ENCODE assay signal across 8 mouse cellular contexts in genomic region chr7:143042089-143042488, GRCm38 (mm10). TPM values are rescaled to one million over a fixed set of nuclear protein-coding genes. Genes with fewer than 3 reads are reported as not detected.
DNase-seq lines count a peak whose midpoint lies in the region; ATAC-seq lines count a peak whose summit lies in the region.

No protein-coding gene starts in this region.

- no peak overlapping the region for H3K9ac ChIP-seq in hindbrain, embryonic 14.5 days
- no peak overlapping the region for H3K9ac ChIP-seq in hindbrain, embryonic 11.5 days (ENCODE audit: low read depth, low read length)
- no peak overlapping the region for H3K9ac ChIP-seq in embryonic facial prominence, embryonic 14.5 days (ENCODE audit: low read depth, low read length)
- H3K9ac ChIP-seq in midbrain, embryonic 13.5 days (replicated peaks), result no peak overlapping the region

- H3K4me1 ChIP-seq in hindbrain, embryonic 14.5 days (replicated peaks; ENCODE audit: control insufficient read depth, insufficient read depth, low read length), result no peaks in the 10 kb centered on the region
- no peaks in the 10 kb centered on the region for H3K4me1 ChIP-seq in hindbrain, embryonic 11.5 days (replicated peaks; ENCODE audit: control insufficient read depth, insufficient read depth, low read length)
- no peaks in the 10 kb centered on the region for H3K4me1 ChIP-seq in embryonic facial prominence, embryonic 14.5 days (ENCODE audit: control insufficient read depth, insufficient read depth, low read length)
- no peaks in the 10 kb centered on the region for H3K4me1 ChIP-seq in midbrain, embryonic 13.5 days (replicated peaks)

- H3K27ac ChIP-seq in hindbrain, embryonic 14.5 days, result 0 out of 2 replicates have a peak overlapping the region, but pooled peaks have one; percentile 21
- H3K27ac ChIP-seq in hindbrain, embryonic 11.5 days (ENCODE audit: low read depth, low read length), result no peak overlapping the region
- peak overlapping the region; percentile 40 for H3K27ac ChIP-seq in embryonic facial prominence, embryonic 14.5 days (replicated peaks; ENCODE audit: low read depth, low read length)
- H3K27ac ChIP-seq in midbrain, embryonic 13.5 days, result no peak overlapping the region

- ATAC-seq in hindbrain, embryonic 14.5 days (ENCODE audit: low FRiP score), result no peak
- ATAC-seq in hindbrain, embryonic 11.5 days (ENCODE audit: low FRiP score), result no peak
- ATAC-seq in embryonic facial prominence, embryonic 14.5 days (ENCODE audit: low read depth), result 0 out of 2 replicates have a peak, but pooled peaks have one; percentile 30
- no peak for ATAC-seq in midbrain, embryonic 13.5 days

- H3K9me3 ChIP-seq in hindbrain, embryonic 14.5 days (ENCODE audit: control insufficient read depth, low read length), result no peaks in the 10 kb centered on the region
- 0 out of 2 replicates have a peak, but pooled peaks cover 2% of the 10 kb centered on the region for H3K9me3 ChIP-seq in hindbrain, embryonic 11.5 days (ENCODE audit: control insufficient read depth, low read length)
- H3K9me3 ChIP-seq in embryonic facial prominence, embryonic 14.5 days (ENCODE audit: control insufficient read depth, low read length), result 0 out of 2 replicates have a peak, but pooled peaks cover 4% of the 10 kb centered on the region
- H3K9me3 ChIP-seq in midbrain, embryonic 13.5 days, result no peaks in the 10 kb centered on the region

- H3K4me2 ChIP-seq in hindbrain, embryonic 14.5 days (replicated peaks), result no peak overlapping the region
- H3K4me2 ChIP-seq in hindbrain, embryonic 11.5 days (replicated peaks; ENCODE audit: low read depth, low read length), result no peak overlapping the region
- no peak overlapping the region for H3K4me2 ChIP-seq in embryonic facial prominence, embryonic 14.5 days (ENCODE audit: low read depth, low read length)
- no peak overlapping the region for H3K4me2 ChIP-seq in midbrain, embryonic 13.5 days (replicated peaks)

- WGBS in hindbrain, embryonic 14.5 days, result 62% methylated on average over 3 of the region's 3 CpGs
- WGBS in hindbrain, embryonic 11.5 days, result 64% methylated on average over 3 of the region's 3 CpGs
- WGBS in embryonic facial prominence, embryonic 14.5 days, result 50% methylated on average over 3 of the region's 3 CpGs
- WGBS in midbrain, embryonic 13.5 days, result 79% methylated on average over 3 of the region's 3 CpGs

- H3K4me3 ChIP-seq in hindbrain, embryonic 14.5 days (replicated peaks; ENCODE audit: low read length), result no peak overlapping the region
- H3K4me3 ChIP-seq in hindbrain, embryonic 11.5 days (ENCODE audit: low read depth, low read length), result no peak overlapping the region
- H3K4me3 ChIP-seq in embryonic facial prominence, embryonic 14.5 days (ENCODE audit: low read depth, low read length), result no peak overlapping the region
- no peak overlapping the region for H3K4me3 ChIP-seq in midbrain, embryonic 13.5 days (replicated peaks)

- H3K36me3 ChIP-seq in hindbrain, embryonic 14.5 days (replicated peaks; ENCODE audit: control insufficient read depth, insufficient read depth), result peaks cover 4% of the 10 kb centered on the region; the same call in 1 of the 2 replicates
- H3K36me3 ChIP-seq in hindbrain, embryonic 11.5 days (ENCODE audit: control insufficient read depth, insufficient read depth, low read length), result no peaks in the 10 kb centered on the region
- no peaks in the 10 kb centered on the region for H3K36me3 ChIP-seq in embryonic facial prominence, embryonic 14.5 days (ENCODE audit: control insufficient read depth, insufficient read depth, low read length)
- H3K36me3 ChIP-seq in midbrain, embryonic 13.5 days, result 0 out of 2 replicates have a peak, but pooled peaks cover 3% of the 10 kb centered on the region

- DNase-seq in hindbrain, embryonic 14.5 days (ENCODE audit: low spot score), result no peak
- DNase-seq in hindbrain, embryonic 11.5 days (ENCODE audit: low spot score), result no peak
- peak; percentile 56 for DNase-seq in embryonic facial prominence, embryonic 14.5 days (ENCODE audit: low spot score)
- DNase-seq in kidney, adult 18-20 months, result peak; percentile 79
- peak; percentile 74 for DNase-seq in lung, postnatal 14 days
- no peak for DNase-seq in frontal cortex, adult 2 months (ENCODE audit: extremely low spot score in 1 of 2, low spot score in 1 of 2)
- no peak for DNase-seq in layer of hippocampus, postnatal 10 days (ENCODE audit: low spot score in 2 of 2)

- no peaks in the 10 kb centered on the region for H3K27me3 ChIP-seq in hindbrain, embryonic 14.5 days (ENCODE audit: control insufficient read depth, insufficient read depth, low read length)
- H3K27me3 ChIP-seq in hindbrain, embryonic 11.5 days (ENCODE audit: control insufficient read depth, insufficient read depth, low read length), result no peaks in the 10 kb centered on the region
- no peaks in the 10 kb centered on the region for H3K27me3 ChIP-seq in embryonic facial prominence, embryonic 14.5 days (replicated peaks; ENCODE audit: control insufficient read depth, insufficient read depth, low read length)
- H3K27me3 ChIP-seq in midbrain, embryonic 13.5 days, result no peaks in the 10 kb centered on the region

RNA-seq across cellular contexts. Expression of gene Cd81, which starts 10.4 kb away (rescaled TPM):
- 455 and 483 TPM in 2 replicates for polyA plus RNA-seq in hindbrain, embryonic 14.5 days (2014; fragmentation: Nextera tagmentation; extraction: Ambion mirVana)
- 263 and 264 TPM in 2 replicates for polyA plus RNA-seq in hindbrain, embryonic 11.5 days (2014; fragmentation: Nextera tagmentation; extraction: Ambion mirVana)
- 635 and 636 TPM in 2 replicates for polyA plus RNA-seq in embryonic facial prominence, embryonic 14.5 days (2014; fragmentation: Nextera tagmentation; extraction: Ambion mirVana)
- 248 and 257 TPM in 2 replicates for polyA plus RNA-seq in midbrain, embryonic 13.5 days (2015; fragmentation: Nextera tagmentation; extraction: Ambion mirVana)
- 516 and 607 TPM in 2 replicates for polyA plus RNA-seq in frontal cortex, adult 2 months (2012; rRNA removed)
- 100 to 1,000 TPM; 395 to 401 TPM for total RNA-seq in layer of hippocampus, postnatal 10 days (2021)

RNA-seq across cellular contexts. Expression of gene Tssc4, which starts 27.0 kb away (rescaled TPM):
- 56.8 and 62.8 TPM in 2 replicates for polyA plus RNA-seq in hindbrain, embryonic 14.5 days (2014; fragmentation: Nextera tagmentation; extraction: Ambion mirVana)
- 59.0 and 63.8 TPM in 2 replicates for polyA plus RNA-seq in hindbrain, embryonic 11.5 days (2014; fragmentation: Nextera tagmentation; extraction: Ambion mirVana)
- polyA plus RNA-seq in embryonic facial prominence, embryonic 14.5 days (2014; fragmentation: Nextera tagmentation; extraction: Ambion mirVana), result 52.2 and 66.7 TPM in 2 replicates
- 102 and 104 TPM in 2 replicates for polyA plus RNA-seq in midbrain, embryonic 13.5 days (2015; fragmentation: Nextera tagmentation; extraction: Ambion mirVana)
- 68.2 and 74.2 TPM in 2 replicates for polyA plus RNA-seq in frontal cortex, adult 2 months (2012; rRNA removed)
- 10 to 100 TPM; 41.9 to 46.0 TPM for total RNA-seq in layer of hippocampus, postnatal 10 days (2021)

RNA-seq across cellular contexts. Expression of gene Tspan32, which starts 37.2 kb away (rescaled TPM):
- 0.43 and 0.82 TPM in 2 replicates for polyA plus RNA-seq in hindbrain, embryonic 14.5 days (2014; fragmentation: Nextera tagmentation; extraction: Ambion mirVana)
- polyA plus RNA-seq in hindbrain, embryonic 11.5 days (2014; fragmentation: Nextera tagmentation; extraction: Ambion mirVana), result 5.8 and 8.3 TPM in 2 replicates
- polyA plus RNA-seq in embryonic facial prominence, embryonic 14.5 days (2014; fragmentation: Nextera tagmentation; extraction: Ambion mirVana), result 3.5 TPM in 2 replicates
- polyA plus RNA-seq in midbrain, embryonic 13.5 days (2015; fragmentation: Nextera tagmentation; extraction: Ambion mirVana), result 0.50 and 0.72 TPM in 2 replicates
- 0.34 and 0.36 TPM in 2 replicates for polyA plus RNA-seq in frontal cortex, adult 2 months (2012; rRNA removed)
- total RNA-seq in layer of hippocampus, postnatal 10 days (2021), result not detected

RNA-seq across cellular contexts. Expression of gene Trpm5, which starts 52.4 kb away (rescaled TPM):
- polyA plus RNA-seq in hindbrain, embryonic 14.5 days (2014; fragmentation: Nextera tagmentation; extraction: Ambion mirVana), result 1.9 and 2.3 TPM in 2 replicates
- polyA plus RNA-seq in hindbrain, embryonic 11.5 days (2014; fragmentation: Nextera tagmentation; extraction: Ambion mirVana), result 0.27 and 0.88 TPM in 2 replicates
- 14.7 and 18.2 TPM in 2 replicates for polyA plus RNA-seq in embryonic facial prominence, embryonic 14.5 days (2014; fragmentation: Nextera tagmentation; extraction: Ambion mirVana)
- polyA plus RNA-seq in midbrain, embryonic 13.5 days (2015; fragmentation: Nextera tagmentation; extraction: Ambion mirVana), result 0.95 and 1.2 TPM in 2 replicates
- 0.04 and 0.13 TPM in 2 replicates for polyA plus RNA-seq in frontal cortex, adult 2 months (2012; rRNA removed)
- total RNA-seq in layer of hippocampus, postnatal 10 days (2021), result under 1 TPM; 0.31 to 0.59 TPM

Comparison
In these comparisons a context has a peak if more than half of its experiments do, and no peak if none do; other contexts are left out.
1. H3K27ac ChIP-seq: peak in hindbrain, embryonic 14.5 days (single experiment) and embryonic facial prominence, embryonic 14.5 days (single experiment); none in hindbrain, embryonic 11.5 days (single experiment) and midbrain, embryonic 13.5 days (single experiment).
2. DNase-seq: peak in embryonic facial prominence, embryonic 14.5 days (single experiment), kidney, adult 18-20 months (single experiment) and lung, postnatal 14 days (single experiment); none in hindbrain, embryonic 14.5 days (single experiment), hindbrain, embryonic 11.5 days (single experiment), frontal cortex, adult 2 months (0 of 2) and layer of hippocampus, postnatal 10 days (0 of 2).